In genomic region chr3:88653516-88654370, GRCm38 (mm10) we compare ENCODE assay signal across 24 mouse cellular contexts. TPM values are rescaled to one million over a fixed set of nuclear protein-coding genes. Genes with fewer than 3 reads are reported as not detected.
DNase-seq lines count a peak whose midpoint lies in the region; ATAC-seq lines count a peak whose summit lies in the region.
"Had no signal": no experiment of that assay in that cellular context is flagged by ENCODE, and none has a peak within 500 bp of the region (broad histone marks: within the 10 kb centered on the region; RNA-seq: fewer than 3 reads in every experiment).

No protein-coding gene starts in this region.

- H3K27me3 ChIP-seq in heart, embryonic 16.5 days (ENCODE audit: control insufficient read depth, insufficient read depth, low read length), result no peaks in the 10 kb centered on the region
- no peaks in the 10 kb centered on the region for H3K27me3 ChIP-seq in embryonic facial prominence, embryonic 14.5 days (replicated peaks; ENCODE audit: control insufficient read depth, insufficient read depth, low read length)
- H3K27me3 ChIP-seq in stomach, embryonic 16.5 days (ENCODE audit: control insufficient read depth, insufficient read depth, low read length), result no peaks in the 10 kb centered on the region
- H3K27me3 ChIP-seq: hindbrain, embryonic 12.5 days; midbrain, embryonic 12.5 days; neural tube, embryonic 12.5 days had no signal

- no peak for ATAC-seq in heart, embryonic 16.5 days (replicated peaks; ENCODE audit: extremely low read depth, insufficient read depth, low FRiP score)
- 0 out of 2 replicates have a peak, but pooled peaks have one; percentile 39 for ATAC-seq in embryonic facial prominence, embryonic 14.5 days (ENCODE audit: low read depth)
- ATAC-seq in stomach, embryonic 16.5 days (ENCODE audit: insufficient read depth, low FRiP score), result peak; percentile 15; the same call in 1 of the 2 replicates
- ATAC-seq: forebrain, embryonic 14.5 days; inflammation-experienced regulatory T-cells, adult 6 months had no signal

- no peak overlapping the region for H3K4me3 ChIP-seq in heart, embryonic 16.5 days (ENCODE audit: low read length)
- H3K4me3 ChIP-seq in embryonic facial prominence, embryonic 14.5 days (ENCODE audit: low read depth, low read length), result no peak overlapping the region
- no peak overlapping the region for H3K4me3 ChIP-seq in stomach, embryonic 16.5 days (replicated peaks; ENCODE audit: low read length)
- H3K4me3 ChIP-seq: erythroblast, embryonic 14.5 days; hindbrain, embryonic 12.5 days; layer of hippocampus, adult 2 months; midbrain, embryonic 12.5 days; neural tube, embryonic 12.5 days had no signal

- no peaks in the 10 kb centered on the region for H3K9me3 ChIP-seq in heart, embryonic 16.5 days (replicated peaks; ENCODE audit: control insufficient read depth, low read length)
- no peaks in the 10 kb centered on the region for H3K9me3 ChIP-seq in embryonic facial prominence, embryonic 14.5 days (ENCODE audit: control insufficient read depth, low read length)
- H3K9me3 ChIP-seq in stomach, embryonic 16.5 days (replicated peaks; ENCODE audit: control insufficient read depth, low read length), result no peaks in the 10 kb centered on the region
- H3K9me3 ChIP-seq: hindbrain, embryonic 12.5 days; midbrain, embryonic 12.5 days; neural tube, embryonic 12.5 days had no signal

- no peak overlapping the region for H3K4me2 ChIP-seq in heart, embryonic 16.5 days (ENCODE audit: low read depth, low read length)
- no peak overlapping the region for H3K4me2 ChIP-seq in embryonic facial prominence, embryonic 14.5 days (ENCODE audit: low read depth, low read length)
- no peak overlapping the region for H3K4me2 ChIP-seq in stomach, embryonic 16.5 days (ENCODE audit: low read depth, low read length)
- H3K4me2 ChIP-seq: hindbrain, embryonic 12.5 days; midbrain, embryonic 12.5 days; neural tube, embryonic 12.5 days had no signal

- WGBS in heart, embryonic 16.5 days, result 57% methylated on average over 6 of the region's 6 CpGs
- 78% methylated on average over 6 of the region's 6 CpGs for WGBS in embryonic facial prominence, embryonic 14.5 days
- WGBS in stomach, embryonic 16.5 days, result 58% methylated on average over 6 of the region's 6 CpGs

- peak; percentile 81 for DNase-seq in heart, adult 11 months
- no peak for DNase-seq in heart, adult 9 months (ENCODE audit: low spot score in 2 of 2)
- no peak for DNase-seq in heart, postnatal 25 days (ENCODE audit: low spot score)
- DNase-seq in embryonic facial prominence, embryonic 14.5 days (ENCODE audit: low spot score), result peak; percentile 46
- DNase-seq in right cerebral cortex, postnatal 4 days, result no peak
- DNase-seq: cerebellum, adult 18-20 months; gastrocnemius, postnatal 25 days; layer of hippocampus, postnatal 36 days; liver; thymus, postnatal 36 days had no signal

- H3K9ac ChIP-seq in heart, embryonic 16.5 days (ENCODE audit: low read length), result no peak overlapping the region
- no peak overlapping the region for H3K9ac ChIP-seq in embryonic facial prominence, embryonic 14.5 days (ENCODE audit: low read depth, low read length)
- H3K9ac ChIP-seq in stomach, embryonic 16.5 days (ENCODE audit: low read length), result 0 out of 2 replicates have a peak overlapping the region, but pooled peaks have one; percentile 2
- H3K9ac ChIP-seq: hindbrain, embryonic 12.5 days; midbrain, embryonic 12.5 days; neural tube, embryonic 12.5 days had no signal

- H3K27ac ChIP-seq in heart, embryonic 16.5 days (ENCODE audit: low read length), result peak overlapping the region; percentile 30; the same call in 1 of the 2 replicates
- no peak overlapping the region for H3K27ac ChIP-seq in embryonic facial prominence, embryonic 14.5 days (replicated peaks; ENCODE audit: low read depth, low read length)
- H3K27ac ChIP-seq in stomach, embryonic 16.5 days (ENCODE audit: low read length), result peak overlapping the region; percentile 70
- H3K27ac ChIP-seq: hindbrain, embryonic 12.5 days; layer of hippocampus, adult 2 months; macrophage; midbrain, embryonic 12.5 days; neural tube, embryonic 12.5 days had no signal

- no peaks in the 10 kb centered on the region for H3K36me3 ChIP-seq in heart, embryonic 16.5 days (ENCODE audit: control insufficient read depth, insufficient read depth)
- peaks cover 7% of the 10 kb centered on the region for H3K36me3 ChIP-seq in embryonic facial prominence, embryonic 14.5 days (ENCODE audit: control insufficient read depth, insufficient read depth, low read length)
- no peaks in the 10 kb centered on the region for H3K36me3 ChIP-seq in stomach, embryonic 16.5 days (ENCODE audit: control insufficient read depth, insufficient read depth, low read length)
- H3K36me3 ChIP-seq: midbrain, embryonic 12.5 days had no signal

- H3K4me1 ChIP-seq in heart, embryonic 16.5 days (ENCODE audit: control insufficient read depth, insufficient read depth, low read length), result peaks cover 20% of the 10 kb centered on the region
- 0 out of 2 replicates have a peak, but pooled peaks cover 5% of the 10 kb centered on the region for H3K4me1 ChIP-seq in embryonic facial prominence, embryonic 14.5 days (ENCODE audit: control insufficient read depth, insufficient read depth, low read length)
- H3K4me1 ChIP-seq in stomach, embryonic 16.5 days (ENCODE audit: control insufficient read depth, insufficient read depth, low read length), result no peaks in the 10 kb centered on the region
- H3K4me1 ChIP-seq: midbrain, embryonic 12.5 days; neural tube, embryonic 12.5 days had no signal

- intact Hi-C loops in heart, postnatal 25 days (cut with DNase I), result no loop called here

RNA-seq across cellular contexts. Expression of gene Rxfp4, which starts 0.8 kb away (rescaled TPM):
- polyA plus RNA-seq in heart, embryonic 16.5 days (2015; fragmentation: Nextera tagmentation; extraction: Ambion mirVana), result not detected in 2 replicates
- total RNA-seq in heart, postnatal 25 days (2021), result not detected
- 0.18 TPM in 1 of 2 replicates, not detected in the other for polyA plus RNA-seq in embryonic facial prominence, embryonic 14.5 days (2014; fragmentation: Nextera tagmentation; extraction: Ambion mirVana)
- not detected in 2 replicates for polyA plus RNA-seq in stomach, embryonic 16.5 days (2015; fragmentation: Nextera tagmentation; extraction: Ambion mirVana)
- total RNA-seq: adrenal gland, postnatal 36 days; gastrocnemius, postnatal 25 days; layer of hippocampus, adult 2 months; layer of hippocampus, postnatal 36 days; left cerebral cortex, postnatal 14 days; monocyte, adult 5-6 weeks had no signal
- polyA plus RNA-seq: erythroblast, embryonic 14.5 days; forebrain, embryonic 14.5 days; hindbrain, embryonic 12.5 days; inflammation-experienced regulatory T-cells, adult 6 months; liver, embryonic 16.5 days; macrophage; midbrain, embryonic 12.5 days; neural tube, embryonic 12.5 days had no signal

RNA-seq across cellular contexts. Expression of gene Khdc4, which starts 31.9 kb away (rescaled TPM):
- polyA plus RNA-seq in heart, embryonic 16.5 days (2015; fragmentation: Nextera tagmentation; extraction: Ambion mirVana), result 67.4 and 68.6 TPM in 2 replicates
- 10 to 100 TPM; 27.1 to 28.8 TPM for total RNA-seq in heart, postnatal 25 days (2021)
- 66.4 and 70.3 TPM in 2 replicates for polyA plus RNA-seq in embryonic facial prominence, embryonic 14.5 days (2014; fragmentation: Nextera tagmentation; extraction: Ambion mirVana)
- polyA plus RNA-seq in stomach, embryonic 16.5 days (2015; fragmentation: Nextera tagmentation; extraction: Ambion mirVana), result 71.4 and 72.3 TPM in 2 replicates

RNA-seq across cellular contexts. Expression of gene Arhgef2, which starts 48.0 kb away (rescaled TPM):
- polyA plus RNA-seq in heart, embryonic 16.5 days (2015; fragmentation: Nextera tagmentation; extraction: Ambion mirVana), result 76.7 and 85.5 TPM in 2 replicates
- total RNA-seq in heart, postnatal 25 days (2021), result 10 to 100 TPM; 42.6 to 51.8 TPM
- polyA plus RNA-seq in embryonic facial prominence, embryonic 14.5 days (2014; fragmentation: Nextera tagmentation; extraction: Ambion mirVana), result 88.0 and 88.7 TPM in 2 replicates
- polyA plus RNA-seq in stomach, embryonic 16.5 days (2015; fragmentation: Nextera tagmentation; extraction: Ambion mirVana), result 75.4 and 81.3 TPM in 2 replicates

Comparison
In these comparisons a context has a peak if more than half of its experiments do, and no peak if none do; other contexts are left out.
1. DNase-seq: peak in heart, adult 11 months (single experiment) and embryonic facial prominence, embryonic 14.5 days (single experiment); none in heart, adult 9 months (0 of 2), heart, postnatal 25 days (single experiment) and right cerebral cortex, postnatal 4 days (single experiment).